Mouse (Mus musculus) WW6 (cell line): ENCODE measurements around the gene Pml.

Experiments
- DNase-seq: peaks from one replicate; pipeline ENCODE4 v3.0.0-alpha.2; 2013; ENCODE audit warnings: low read depth, low spot score

Pml gene

GRCm38 (mm10) chr9:58234502-58235015 is 15.0 kb downstream of the Pml start:
- no peak for DNase-seq

DNA sequence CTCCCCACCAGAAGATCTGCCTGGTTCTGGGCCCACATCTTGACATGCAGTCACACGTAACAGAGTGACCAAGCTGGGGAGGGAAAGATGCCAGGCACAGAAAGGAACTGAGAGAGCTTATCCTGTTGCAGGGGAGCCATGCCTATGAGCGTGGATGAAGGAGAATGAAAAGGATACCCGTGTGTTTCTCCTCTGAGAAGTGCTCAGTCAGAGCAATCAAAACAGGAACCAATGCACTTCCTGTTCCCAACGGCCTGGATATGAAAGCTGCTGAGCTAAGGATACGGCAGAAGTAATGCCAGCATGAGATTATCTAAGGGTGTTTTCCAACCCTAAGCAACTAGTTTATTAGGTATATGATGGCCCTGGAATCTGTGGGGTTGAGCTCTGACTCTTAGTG is 17.2 kb downstream of the Pml start:
- DNase-seq: no peak

GRCm38 (mm10) chr9:58231746-58232145 is 17.8 kb downstream of the Pml start:
- no peak for DNase-seq

DNA sequence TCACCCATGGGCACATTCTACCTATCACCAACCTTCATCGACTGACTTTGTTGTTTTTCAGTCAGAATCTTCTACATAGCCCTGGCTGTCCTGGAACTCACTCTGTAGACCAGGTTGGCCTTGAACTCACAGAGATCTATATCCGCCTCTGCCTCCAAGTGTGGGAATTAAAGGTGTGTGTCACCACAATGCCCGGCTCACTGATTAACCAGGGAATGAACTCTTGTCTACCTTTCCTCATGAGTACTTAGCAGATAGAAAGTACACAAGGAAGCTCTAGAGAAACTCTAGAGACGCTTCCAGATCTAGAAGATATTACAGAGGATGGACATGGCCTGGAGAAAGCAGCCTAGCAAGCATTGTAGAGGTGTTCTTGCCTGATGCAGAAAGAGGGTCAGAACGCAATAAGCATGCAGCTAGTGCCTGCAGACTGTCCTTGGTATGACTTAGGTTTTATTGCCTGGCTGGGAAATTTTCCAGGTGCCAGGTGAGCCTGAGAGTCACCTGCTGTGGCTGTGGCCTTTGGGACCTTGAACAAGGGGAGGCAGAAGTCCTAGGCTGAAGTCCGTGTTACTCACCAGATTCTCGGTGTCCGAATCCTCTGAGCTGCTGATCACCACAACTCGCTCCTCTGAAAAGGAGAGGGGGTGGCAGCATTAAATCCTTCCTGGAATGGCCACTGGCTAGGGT is 20.7 kb downstream of the Pml start:
- no peak for DNase-seq

DNA sequence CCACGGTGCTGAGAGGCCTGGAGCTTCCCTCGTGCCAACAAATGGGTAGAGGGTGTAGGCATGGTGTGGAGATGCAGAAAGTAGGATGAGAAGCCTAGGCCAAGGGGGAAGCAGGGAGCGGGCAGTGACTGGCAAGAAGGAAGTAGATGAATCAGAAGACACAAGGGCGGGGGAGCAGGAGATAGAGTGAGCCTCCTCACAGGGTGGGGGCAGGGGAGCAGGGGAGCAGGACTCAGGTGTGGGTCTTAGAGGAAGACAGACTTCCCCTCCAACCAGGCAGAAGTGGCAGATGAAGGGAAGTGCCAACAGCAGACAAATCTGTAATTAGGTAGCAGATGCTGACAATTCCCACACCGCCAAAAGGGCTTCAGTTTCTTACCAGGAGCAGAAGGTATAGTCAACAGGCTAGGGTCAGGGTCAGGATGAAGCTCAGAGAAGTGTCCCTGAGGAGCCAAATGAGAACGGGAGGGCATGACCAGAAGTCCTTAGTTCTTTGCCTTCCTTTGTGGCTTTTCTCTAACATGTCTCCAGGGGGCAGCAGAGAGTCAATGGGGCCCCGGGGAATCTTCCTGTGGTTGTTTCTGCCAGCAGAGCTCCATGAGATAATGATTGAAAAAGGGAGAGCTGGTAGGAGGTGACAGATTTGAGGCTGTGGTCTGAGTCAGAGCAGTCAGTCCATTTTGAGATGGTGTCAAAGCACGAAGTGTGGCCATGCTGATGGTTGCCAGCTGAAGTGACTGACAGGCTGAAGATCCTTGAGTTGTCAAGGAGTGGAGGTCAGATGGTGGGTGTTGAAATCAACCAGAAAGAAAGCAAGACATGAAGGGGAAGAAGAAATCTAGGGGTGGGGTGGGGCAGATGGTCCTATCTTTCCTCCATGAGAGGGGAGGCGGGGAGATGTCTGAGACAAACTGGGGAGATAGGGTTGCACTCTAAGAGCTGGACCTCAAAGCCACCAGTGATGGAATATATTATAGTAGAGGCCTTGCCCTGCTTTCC is 23.4 kb downstream of the Pml start:
- DNase-seq: no peak

DNA sequence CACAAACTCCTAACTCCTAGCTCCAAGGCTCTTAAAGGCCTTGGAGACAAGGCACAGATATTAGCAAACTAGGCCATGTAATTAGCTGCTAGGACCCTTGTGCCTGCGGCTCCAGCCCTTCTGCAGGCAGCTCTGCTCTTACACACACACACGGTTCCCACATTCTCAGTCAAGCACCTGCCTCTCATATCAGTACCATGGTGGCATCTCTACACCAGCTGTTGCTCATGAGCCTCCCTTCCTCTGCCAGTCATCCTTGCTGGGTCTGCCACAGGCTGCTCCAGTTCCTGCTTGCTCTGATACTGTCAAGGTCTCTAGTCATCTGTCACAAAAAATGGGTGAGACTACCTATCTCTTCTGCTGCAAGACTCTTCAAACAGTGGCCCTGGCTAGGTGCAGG is 25.2 kb downstream of the Pml start:
- DNase-seq: no peak

DNA sequence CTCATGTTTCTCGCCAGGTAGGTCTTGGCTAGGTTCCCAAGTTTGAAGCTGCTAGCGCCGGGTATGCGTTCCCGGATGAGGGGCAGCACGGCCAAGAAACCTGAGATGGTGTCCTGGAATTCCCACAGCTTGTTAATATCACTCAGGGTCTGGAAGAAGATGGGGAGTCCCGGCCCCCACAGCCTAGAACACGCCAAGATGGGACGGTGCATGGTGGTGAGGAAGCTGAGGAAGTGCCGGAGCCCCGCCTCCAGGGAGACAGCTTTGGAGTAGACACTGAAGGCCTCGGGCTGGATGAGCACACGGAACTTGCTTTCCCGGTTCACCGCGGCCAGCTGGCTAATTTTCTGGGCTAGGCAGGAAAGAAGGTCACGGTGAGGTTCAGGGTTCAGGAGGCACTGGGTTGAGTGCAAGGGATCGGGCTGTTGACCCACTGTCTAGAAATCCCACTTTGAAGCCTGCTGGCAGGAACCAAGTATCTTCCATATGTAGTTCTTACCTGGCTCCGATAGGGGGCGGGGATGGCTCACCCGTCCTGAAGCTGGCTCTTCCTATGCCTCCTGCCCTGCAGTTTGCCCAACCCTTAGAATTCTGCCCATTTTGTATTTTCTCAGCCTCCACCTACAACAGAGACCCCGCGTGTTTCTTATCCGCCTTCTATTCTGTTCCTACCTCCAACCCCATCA is 29.2 kb downstream of the Pml start:
- DNase-seq: no peak

- no peak for DNase-seq
Observed at GRCm38 (mm10) chr9:58218539-58218938, 31.0 kb downstream of the Pml start.

DNA sequence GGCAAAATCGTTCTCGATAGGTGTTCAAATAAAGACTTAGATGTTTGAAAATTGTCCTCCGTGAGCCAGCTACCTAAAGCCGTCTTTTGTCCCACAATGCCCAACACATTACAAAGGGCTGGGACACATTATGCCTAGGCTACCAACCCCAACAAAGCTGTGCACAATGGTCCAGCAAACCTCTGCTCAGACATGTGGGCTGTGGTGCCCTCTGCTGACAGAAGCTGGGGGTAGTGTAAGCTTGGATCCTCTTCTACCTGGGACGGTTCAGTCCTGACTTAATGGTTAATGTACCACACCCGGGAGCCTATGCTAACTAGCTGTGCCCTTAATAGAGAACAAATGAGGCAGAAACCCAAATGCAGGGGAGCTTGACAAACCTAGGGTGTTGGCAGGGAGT is 33.2 kb downstream of the Pml start:
- DNase-seq: no peak

DNA sequence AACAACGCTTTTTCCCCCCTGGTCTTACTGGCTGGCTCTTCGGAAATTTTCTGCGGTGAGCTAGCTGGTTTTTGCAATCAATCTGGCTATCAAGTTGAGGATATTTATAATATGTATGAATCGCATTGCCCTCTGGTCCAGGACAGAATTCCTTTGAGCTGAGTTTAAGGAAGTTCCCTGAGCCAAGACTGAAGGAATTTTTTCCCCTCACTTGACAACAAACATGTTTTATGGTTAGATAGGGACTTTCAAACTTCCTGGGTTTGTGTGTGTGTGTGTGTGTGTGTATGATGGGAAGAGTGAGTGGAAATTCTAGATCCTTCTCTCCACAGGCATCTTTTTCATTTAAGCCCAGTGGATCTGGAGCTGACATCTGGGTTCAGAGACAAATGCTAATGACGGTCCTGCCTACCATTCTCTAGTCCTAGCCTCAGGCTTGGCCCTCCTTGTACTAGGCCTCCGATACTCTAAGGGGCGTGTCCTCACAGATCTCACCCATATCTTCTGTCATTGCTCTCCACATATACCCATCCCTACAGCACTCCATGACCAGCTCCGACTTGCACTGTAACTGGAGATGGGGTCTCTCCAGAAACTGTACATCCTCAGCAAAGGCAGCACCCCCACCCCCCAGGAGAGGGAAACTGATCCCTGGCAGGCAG is 34.9 kb downstream of the Pml start:
- DNase-seq: no peak

- DNase-seq: no peak
Observed at GRCm38 (mm10) chr9:58213865-58214264, 35.7 kb downstream of the Pml start.

DNA sequence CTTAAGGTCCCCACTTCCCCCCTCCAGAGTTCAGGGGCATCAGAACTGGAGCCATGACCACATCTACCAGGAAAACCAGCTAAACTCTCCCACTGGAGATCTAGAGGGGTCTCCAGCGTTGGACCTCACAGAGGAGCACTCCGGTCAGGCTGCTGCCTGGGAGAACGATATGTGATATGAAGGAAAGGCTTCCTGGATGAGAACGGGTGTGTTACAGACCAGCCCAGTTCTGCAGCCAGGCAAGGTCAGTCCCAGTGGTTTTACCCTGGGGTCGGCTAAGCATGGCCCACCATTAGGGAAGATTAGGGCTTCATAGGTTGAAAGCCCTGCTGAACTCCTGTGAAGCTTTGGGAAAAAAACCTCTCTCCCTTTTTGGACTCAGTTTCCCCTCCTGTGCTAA is 36.2 kb downstream of the Pml start:
- no peak for DNase-seq

- no peak for DNase-seq
Observed at GRCm38 (mm10) chr9:58210304-58210627, 39.3 kb downstream of the Pml start.

DNA sequence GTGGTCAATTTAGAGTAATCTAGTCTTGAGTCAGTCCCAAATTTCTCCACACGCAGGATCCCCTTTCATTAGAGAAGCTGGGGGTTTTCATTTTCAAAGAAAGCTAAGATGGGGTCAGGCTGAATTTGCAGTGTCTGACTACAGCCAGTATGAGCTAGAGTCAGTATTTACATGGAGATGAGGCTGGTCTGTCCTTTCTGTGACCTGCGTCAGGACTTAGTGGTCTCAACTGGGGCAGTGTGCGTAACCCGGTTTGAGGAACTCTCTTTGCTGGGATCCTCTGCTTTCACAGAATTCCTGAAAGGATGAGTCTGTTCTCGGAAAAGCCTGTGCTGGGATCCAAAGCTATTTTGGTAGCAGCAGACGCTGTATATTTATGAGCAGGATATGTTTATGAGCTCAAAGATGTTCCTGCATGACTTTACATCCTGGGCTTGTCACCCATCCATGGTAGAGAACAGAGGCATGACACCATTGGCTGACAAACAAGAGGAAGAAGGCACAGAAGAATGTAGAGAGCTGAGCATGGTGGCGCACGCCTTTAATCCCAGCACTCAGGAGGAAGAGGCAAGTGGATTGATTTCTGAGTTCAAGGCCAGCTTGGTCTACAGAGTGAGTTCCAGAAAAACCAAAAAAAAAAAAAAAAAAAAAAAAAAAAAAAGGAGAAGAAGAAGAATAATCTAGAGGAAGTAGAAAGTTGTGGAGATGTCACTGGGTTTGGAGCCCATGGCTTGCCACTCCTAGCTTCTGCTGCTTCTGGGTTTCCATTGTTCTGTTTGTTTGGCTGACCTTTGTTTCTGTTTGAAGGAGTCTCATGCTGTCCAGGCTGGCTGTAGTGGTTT is 39.9 kb downstream of the Pml start:
- no peak for DNase-seq

DNA sequence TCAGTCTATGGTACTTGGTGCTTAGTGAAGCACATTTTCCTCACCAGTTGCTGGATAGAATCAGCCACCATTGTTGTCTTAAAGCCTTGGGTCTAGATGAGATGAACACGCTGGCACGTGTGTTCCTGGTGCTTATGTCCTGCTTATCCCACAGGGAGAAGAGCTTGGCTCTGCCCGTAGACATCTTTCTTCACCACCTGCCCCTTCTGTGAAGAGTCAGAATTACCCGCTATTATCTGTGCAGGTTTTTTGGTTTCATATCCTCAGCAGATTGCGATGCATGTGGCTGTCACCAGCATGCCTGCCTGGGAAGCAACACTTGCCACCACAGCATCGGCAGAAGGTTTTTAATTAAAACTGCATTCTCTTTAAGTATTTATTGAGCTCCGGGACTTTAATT is 43.6 kb downstream of the Pml start:
- DNase-seq: no peak

DNA sequence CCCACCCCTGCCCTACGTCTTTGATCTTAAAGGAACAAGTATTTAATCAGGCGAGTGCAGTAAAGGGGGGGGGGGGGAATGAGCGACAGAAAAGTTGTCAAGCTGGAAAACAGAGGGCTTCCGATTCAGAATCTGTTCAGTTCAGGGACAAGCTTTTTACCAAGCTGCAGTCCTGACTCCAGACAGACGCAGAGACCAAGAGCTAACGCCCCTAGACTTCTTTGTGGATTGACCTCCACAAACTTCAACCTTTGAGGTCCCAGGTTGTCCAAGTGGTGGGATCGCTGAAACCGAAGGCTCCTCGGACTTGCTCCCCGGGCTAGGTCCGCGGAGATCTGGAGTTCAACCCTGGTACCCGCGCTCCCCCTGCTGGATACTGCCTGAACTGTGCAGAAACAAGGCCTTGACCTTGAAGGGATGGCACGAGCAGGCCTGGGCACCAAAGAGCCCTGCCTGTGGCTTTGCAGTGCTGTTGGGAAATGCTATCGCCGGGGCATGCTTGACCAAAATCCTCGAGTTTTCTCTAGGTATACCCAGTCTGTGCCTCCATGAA is 45.1 kb downstream of the Pml start:
- peak; percentile 67 for DNase-seq

DNA sequence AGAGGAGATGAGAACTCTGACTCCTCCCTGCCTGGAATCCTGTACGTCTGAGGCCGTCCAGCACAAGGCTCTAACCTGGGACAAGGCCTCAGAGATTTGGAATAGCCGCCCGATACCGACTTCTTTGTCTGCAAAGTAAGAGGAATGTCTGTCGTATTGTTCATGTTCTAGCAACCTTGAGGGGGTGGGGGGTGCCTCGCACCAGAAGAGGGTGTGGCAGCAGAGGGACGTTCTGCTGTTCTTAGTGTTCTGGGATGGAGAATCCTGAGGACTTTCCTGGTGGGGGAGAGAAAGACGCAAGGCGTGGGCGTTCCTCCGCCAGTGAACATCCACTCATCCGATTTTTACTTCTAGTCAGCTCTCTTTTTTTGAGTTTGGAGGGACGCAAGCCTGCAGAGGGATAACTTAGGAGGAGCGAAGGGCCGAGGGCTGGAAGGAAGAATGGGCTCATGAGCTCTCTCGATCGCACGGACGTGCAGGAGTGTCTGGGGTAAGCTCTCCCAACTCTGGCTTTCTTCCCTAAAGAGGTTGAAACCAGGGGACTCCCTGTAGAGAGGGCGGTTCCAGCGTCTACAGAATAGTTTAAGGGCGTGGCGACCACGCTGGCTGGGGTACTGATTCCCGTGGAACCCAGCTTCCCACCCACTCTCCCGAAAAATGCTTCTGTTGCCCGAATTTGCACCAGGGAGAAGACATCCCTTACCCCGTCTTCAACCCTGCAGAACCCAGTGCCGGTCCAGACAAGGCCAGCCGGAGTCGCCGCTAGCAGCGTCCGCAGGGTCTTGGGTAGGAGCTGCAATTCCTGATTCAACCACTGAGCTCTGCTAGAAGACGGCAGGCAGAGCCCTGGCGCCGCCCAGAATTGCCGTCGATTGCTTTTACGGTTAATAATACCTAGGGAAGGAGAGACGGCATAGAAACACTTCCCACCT is 45.8 kb downstream of the Pml start, which contains the start of the genes Islr and Islr2:
Gene Islr (minus strand): TSS at position 791 of the 932 bp plus-strand sequence.
Gene Islr2 (minus strand): TSS at position 804 of the 932 bp plus-strand sequence.
- peak; percentile 59 for DNase-seq

- no peak for DNase-seq
Observed at GRCm38 (mm10) chr9:58202676-58203453, 46.7 kb downstream of the Pml start.
